Mouse (Mus musculus) right cerebral cortex, postnatal 10 days (tissue): ENCODE measurements at regions not wholly inside any gene's neighbourhood (a gene's known extent, or its start where the extent isn't known, plus 50 kb on each side); places are given as distances from the start of the nearest gene placed in this dataset.
A peak's percentile ranks its signal among the peaks of the same experiment; 100 is the strongest.

ENCODE experiments used
- DNase-seq, 2 experiments: peaks; one replicate each; pipeline ENCODE4 v3.0.0; 2021; ENCODE audit warnings: low spot score in 2 of 2

- no peak for DNase-seq
These were observed 369.6 kb upstream of the Sox9 start for GRCm38 (mm10) chr11:112412434-112412833.

- no peak for DNase-seq
These were observed 339.4 kb upstream of the Sox9 start for GRCm38 (mm10) chr11:112442639-112443038.

- DNase-seq, result no peak
These were observed 338.1 kb upstream of the Sox9 start for GRCm38 (mm10) chr11:112443890-112444289.

GRCm38 (mm10) chr11:112449632-112450031 is 332.4 kb upstream of the Sox9 start:
- DNase-seq, result no peak

- DNase-seq, result no peak
These were observed 331.8 kb upstream of the Sox9 start for GRCm38 (mm10) chr11:112450227-112450626.

- DNase-seq, result no peak
These were observed 323.9 kb upstream of the Sox9 start for GRCm38 (mm10) chr11:112458075-112458474.

- DNase-seq, result no peak
These were observed 318.9 kb upstream of the Sox9 start for GRCm38 (mm10) chr11:112463121-112463520.

- no peak for DNase-seq
These were observed 317.6 kb upstream of the Sox9 start for GRCm38 (mm10) chr11:112464386-112464785.

GRCm38 (mm10) chr11:112470336-112470735 is 311.7 kb upstream of the Sox9 start:
- DNase-seq, result peak; percentile 70 to 82

- DNase-seq, result no peak
These were observed 308.8 kb upstream of the Sox9 start for GRCm38 (mm10) chr11:112473237-112473636.

- DNase-seq, result no peak
These were observed 308.3 kb upstream of the Sox9 start for GRCm38 (mm10) chr11:112473681-112474080.

- DNase-seq, result no peak
These were observed 301.7 kb upstream of the Sox9 start for GRCm38 (mm10) chr11:112480360-112480759.

GRCm38 (mm10) chr11:112501781-112502180 is 280.2 kb upstream of the Sox9 start:
- DNase-seq, result peak; percentile 65 to 71

- no peak for DNase-seq
These were observed 262.9 kb upstream of the Sox9 start for GRCm38 (mm10) chr11:112519076-112519475.

GRCm38 (mm10) chr11:112524983-112525382 is 257.0 kb upstream of the Sox9 start:
- DNase-seq, result no peak

GRCm38 (mm10) chr11:112542573-112542972 is 239.5 kb upstream of the Sox9 start:
- peak in 1 of 2 experiments; percentile 27 for DNase-seq

GRCm38 (mm10) chr11:112543473-112543872 is 238.6 kb upstream of the Sox9 start:
- DNase-seq, result no peak

- DNase-seq, result no peak
These were observed 236.6 kb upstream of the Sox9 start for GRCm38 (mm10) chr11:112545231-112546010.

- DNase-seq, result no peak
These were observed 235.9 kb upstream of the Sox9 start for GRCm38 (mm10) chr11:112546162-112546561.

GRCm38 (mm10) chr11:112552838-112553237 is 229.2 kb upstream of the Sox9 start:
- no peak for DNase-seq

- no peak for DNase-seq
These were observed 219.0 kb upstream of the Sox9 start for GRCm38 (mm10) chr11:112563027-112563426.

- no peak for DNase-seq
These were observed 217.3 kb upstream of the Sox9 start for GRCm38 (mm10) chr11:112564706-112565215.

- DNase-seq, result no peak
These were observed 216.0 kb upstream of the Sox9 start for GRCm38 (mm10) chr11:112566071-112566470.

- DNase-seq, result no peak
These were observed 194.6 kb upstream of the Sox9 start for GRCm38 (mm10) chr11:112587386-112587785.
